10 mouse cellular contexts compared by ENCODE assay signal in genomic region chr14:105313877-105314276, GRCm38 (mm10). TPM values are rescaled to one million over a fixed set of nuclear protein-coding genes. Genes with fewer than 3 reads are reported as not detected.
A peak's percentile ranks its signal among the peaks of the same experiment; 100 is the strongest.
DNase-seq lines count a peak whose midpoint lies in the region; ATAC-seq lines count a peak whose summit lies in the region.
"Had no signal": no experiment of that assay in that cellular context is flagged by ENCODE, and none has a peak within 500 bp of the region (broad histone marks: within the 10 kb centered on the region; RNA-seq: fewer than 3 reads in every experiment).

No protein-coding gene starts in this region.

- no peak overlapping the region for H3K4me3 ChIP-seq in forebrain, embryonic 14.5 days (ENCODE audit: low read depth, low read length)
- H3K4me3 ChIP-seq: embryonic facial prominence, embryonic 12.5 days; limb, embryonic 15.5 days had no signal

- H3K36me3 ChIP-seq in forebrain, embryonic 14.5 days (ENCODE audit: control insufficient read depth, insufficient read depth, low read length), result peaks cover 12% of the 10 kb centered on the region; the same call in 1 of the 2 replicates

- H3K4me2 ChIP-seq in forebrain, embryonic 14.5 days (ENCODE audit: low read length), result no peak overlapping the region
- H3K4me2 ChIP-seq: embryonic facial prominence, embryonic 12.5 days; limb, embryonic 15.5 days had no signal

- no peaks in the 10 kb centered on the region for H3K9me3 ChIP-seq in forebrain, embryonic 14.5 days (replicated peaks; ENCODE audit: control insufficient read depth, low read length)
- H3K9me3 ChIP-seq: embryonic facial prominence, embryonic 12.5 days; limb, embryonic 15.5 days had no signal

- 47% methylated on average over 5 of the region's 5 CpGs for WGBS in forebrain, embryonic 14.5 days

- DNase-seq in adrenal gland, postnatal 14 days, result peak; percentile 33
- DNase-seq in adrenal gland, adult 8-10 months, result no peak
- DNase-seq in left cerebral cortex, postnatal 4 days, result peak; percentile 32
- no peak for DNase-seq in left cerebral cortex, postnatal 36 days (ENCODE audit: low spot score in 2 of 2)
- DNase-seq in forebrain, embryonic 14.5 days (ENCODE audit: low spot score), result peak; percentile 64
- DNase-seq in kidney, postnatal 10 days, result peak; percentile 48
- peak; percentile 49 for DNase-seq in retina, postnatal 1 day
- DNase-seq in testis, postnatal 14 days (ENCODE audit: low spot score), result no peak

- intact Hi-C loops in left cerebral cortex, postnatal 4 days (cut with DNase I), result loop anchor here (10.0 kb wide), 3 partner anchors 171 to 611 kb away; partner anchors contain the start of gene Spry2
- intact Hi-C loops in left cerebral cortex, postnatal 36 days (cut with DNase I), result loop anchor here (10.0 kb wide), 2 partner anchors 161 to 1191 kb away; no protein-coding TSS in a partner anchor

- H3K27ac ChIP-seq in forebrain, embryonic 14.5 days (ENCODE audit: low read depth, low read length), result no peak overlapping the region
- H3K27ac ChIP-seq: embryonic facial prominence, embryonic 12.5 days; limb, embryonic 15.5 days had no signal

- no peak overlapping the region for H3K9ac ChIP-seq in forebrain, embryonic 14.5 days (ENCODE audit: low read length)
- H3K9ac ChIP-seq: embryonic facial prominence, embryonic 12.5 days; limb, embryonic 15.5 days had no signal

- no peaks in the 10 kb centered on the region for H3K27me3 ChIP-seq in forebrain, embryonic 14.5 days (replicated peaks; ENCODE audit: control insufficient read depth, insufficient read depth, low read length)
- H3K27me3 ChIP-seq: embryonic facial prominence, embryonic 12.5 days; limb, embryonic 15.5 days had no signal

- 0 out of 2 replicates have a peak, but pooled peaks have one; percentile 25 for ATAC-seq in forebrain, embryonic 14.5 days

- no peaks in the 10 kb centered on the region for H3K4me1 ChIP-seq in forebrain, embryonic 14.5 days (ENCODE audit: control insufficient read depth, insufficient read depth, low read length)
- H3K4me1 ChIP-seq: embryonic facial prominence, embryonic 12.5 days; limb, embryonic 15.5 days had no signal

RNA-seq across cellular contexts. Expression of gene Ndfip2, which starts 55.5 kb away (rescaled TPM):
- 36.5 and 36.8 TPM in 2 replicates for total RNA-seq in adrenal gland, postnatal 14 days (2021)
- total RNA-seq in adrenal gland, adult 8-10 months (2022), result 10 to 100 TPM; 39.5 to 42.7 (median 40.2) TPM
- 10 to 100 TPM; 79.2 to 80.4 TPM for total RNA-seq in left cerebral cortex, postnatal 4 days (2021)
- 100 to 1,000 TPM; 106 to 115 TPM for total RNA-seq in left cerebral cortex, postnatal 36 days (2021)
- 91.1 and 94.1 TPM in 2 replicates for polyA plus RNA-seq in forebrain, embryonic 14.5 days (2014; fragmentation: Nextera tagmentation; extraction: Ambion mirVana)

Comparison
In these comparisons a context has a peak if more than half of its experiments do, and no peak if none do; other contexts are left out.
1. DNase-seq: peak in adrenal gland, postnatal 14 days (single experiment), left cerebral cortex, postnatal 4 days (single experiment), forebrain, embryonic 14.5 days (single experiment), kidney, postnatal 10 days (single experiment) and retina, postnatal 1 day (single experiment); none in adrenal gland, adult 8-10 months (single experiment), left cerebral cortex, postnatal 36 days (0 of 2) and testis, postnatal 14 days (single experiment).